Mouse (Mus musculus): ENCODE results near the gene Lgr4.

- TF ChIP-seq CTCF (IDR thresholded peaks at IDR 0.05; ENCODE audit: borderline replicate concordance, insufficient read depth, low read depth, low read length) = no peak
- TF ChIP-seq POLR2A (IDR thresholded peaks at IDR 0.05; ENCODE audit: borderline replicate concordance, insufficient read depth, low read length) = no peak
Observed at GRCm38 (mm10) chr2:109949519-109949918, 32.1 kb downstream of the Lgr4 start.

All from cerebellum, adult 2 months (tissue).